Mouse (Mus musculus): ENCODE measurements around the gene Mrnip. TPM values are rescaled to one million over a fixed set of nuclear protein-coding genes. Genes with fewer than 3 reads are reported as not detected.

Gene Mrnip
- polyA plus RNA-seq, 1 experiment from 2014 or later: 15.5 TPM

Small RNAs within 50 kb of the gene (microRNA-seq; reads per million reads assigned to microRNA genes)
- 0.78 reads per million for gene Mir6919

Other genes with a start within 250 kb of the Mrnip start
- gene Rnf130, start 149.1 kb upstream of the Mrnip start, polyA plus RNA-seq (2014; fragmentation: Nextera tagmentation; extraction: Ambion mirVana): 43.5 and 54.6 TPM in 2 replicates
- gene Tbc1d9b, start 43.0 kb upstream of the Mrnip start, polyA plus RNA-seq (2014; fragmentation: Nextera tagmentation; extraction: Ambion mirVana): 37.8 and 39.3 TPM in 2 replicates
- 173 and 188 TPM in 2 replicates for gene Sqstm1, start 36.4 kb downstream of the Mrnip start, polyA plus RNA-seq (2014; fragmentation: Nextera tagmentation; extraction: Ambion mirVana)
- 9.6 and 12.7 TPM in 2 replicates for gene Mgat4b, start 36.4 kb downstream of the Mrnip start, polyA plus RNA-seq (2014; fragmentation: Nextera tagmentation; extraction: Ambion mirVana)
- 3.9 and 4.6 TPM in 2 replicates for gene Ltc4s, start 64.2 kb downstream of the Mrnip start, polyA plus RNA-seq (2014; fragmentation: Nextera tagmentation; extraction: Ambion mirVana)
- 9.9 and 10.0 TPM in 2 replicates for gene Maml1, start 117.9 kb downstream of the Mrnip start, polyA plus RNA-seq (2014; fragmentation: Nextera tagmentation; extraction: Ambion mirVana)
- 221 and 248 TPM in 2 replicates for gene Canx, start 151.2 kb downstream of the Mrnip start, polyA plus RNA-seq (2014; fragmentation: Nextera tagmentation; extraction: Ambion mirVana)
- gene Cby3, start 180.0 kb downstream of the Mrnip start, polyA plus RNA-seq (2014; fragmentation: Nextera tagmentation; extraction: Ambion mirVana): 0.51 TPM in 1 of 2 replicates, not detected in the other
- 475 and 496 TPM in 2 replicates for gene Hnrnph1, start 202.5 kb downstream of the Mrnip start, polyA plus RNA-seq (2014; fragmentation: Nextera tagmentation; extraction: Ambion mirVana)